Comparison of ENCODE assay signal across 9 mouse cellular contexts in the genomic region with DNA sequence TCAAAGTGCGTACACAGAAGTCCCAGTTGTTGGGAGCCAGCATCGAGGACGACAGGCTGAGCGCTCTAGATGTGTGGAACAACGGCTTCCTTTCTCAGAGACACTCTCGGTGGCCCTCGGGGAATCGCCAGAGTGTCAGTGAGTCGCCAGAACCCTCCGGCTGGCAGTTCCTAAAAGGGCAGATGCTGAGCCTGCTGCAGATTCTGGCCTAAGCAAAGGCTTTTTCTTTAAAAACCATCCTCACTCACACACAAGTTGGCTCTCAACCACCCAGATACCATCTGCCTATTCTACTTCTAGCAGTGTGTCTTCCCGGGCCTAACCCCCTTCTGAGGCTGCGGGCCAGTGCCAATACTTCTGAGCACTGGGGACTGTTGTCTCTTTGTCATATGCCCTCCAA. TPM values are rescaled to one million over a fixed set of nuclear protein-coding genes. Genes with fewer than 3 reads are reported as not detected.
A peak's percentile ranks its signal among the peaks of the same experiment; 100 is the strongest.
DNase-seq lines count a peak whose midpoint lies in the region; ATAC-seq lines count a peak whose summit lies in the region.
"Had no signal": no experiment of that assay in that cellular context is flagged by ENCODE, and none has a peak within 500 bp of the region (broad histone marks: within the 10 kb centered on the region; RNA-seq: fewer than 3 reads in every experiment).

No protein-coding gene starts in this region.

- peaks cover 16% of the 10 kb centered on the region for H3K36me3 ChIP-seq in forebrain, embryonic 14.5 days (ENCODE audit: control insufficient read depth, insufficient read depth, low read length)
- peaks cover 12% of the 10 kb centered on the region; the same call in 1 of the 2 replicates for H3K36me3 ChIP-seq in kidney, embryonic 16.5 days (ENCODE audit: insufficient read depth, low read length)

- H3K27ac ChIP-seq in forebrain, embryonic 14.5 days (ENCODE audit: low read depth, low read length), result peak overlapping the region; percentile 63; the same call in 1 of the 2 replicates
- H3K27ac ChIP-seq in kidney, embryonic 16.5 days (ENCODE audit: low read length), result no peak overlapping the region
- H3K27ac ChIP-seq: liver, embryonic 14.5 days had no signal

- no peak overlapping the region for H3K4me3 ChIP-seq in forebrain, embryonic 14.5 days (ENCODE audit: low read depth, low read length)
- no peak overlapping the region for H3K4me3 ChIP-seq in kidney, embryonic 16.5 days (ENCODE audit: low read length)

- no peaks in the 10 kb centered on the region for H3K9me3 ChIP-seq in forebrain, embryonic 14.5 days (replicated peaks; ENCODE audit: control insufficient read depth, low read length)
- no peaks in the 10 kb centered on the region for H3K9me3 ChIP-seq in kidney, embryonic 16.5 days (ENCODE audit: low read length)

- H3K27me3 ChIP-seq in forebrain, embryonic 14.5 days (replicated peaks; ENCODE audit: control insufficient read depth, insufficient read depth, low read length), result no peaks in the 10 kb centered on the region
- no peaks in the 10 kb centered on the region for H3K27me3 ChIP-seq in kidney, embryonic 16.5 days (ENCODE audit: insufficient read depth, low read length)

- peak; percentile 60 for ATAC-seq in frontal cortex, adult (ENCODE audit: low TSS enrichment)
- peak; percentile 28; the same call in 1 of the 2 replicates for ATAC-seq in forebrain, embryonic 14.5 days
- no peak for ATAC-seq in kidney, embryonic 16.5 days (ENCODE audit: low FRiP score, low TSS enrichment)

- 0 out of 2 replicates have a peak overlapping the region, but pooled peaks have one; percentile 17 for H3K9ac ChIP-seq in forebrain, embryonic 14.5 days (ENCODE audit: low read length)
- no peak overlapping the region for H3K9ac ChIP-seq in kidney, embryonic 16.5 days (replicated peaks; ENCODE audit: low read length)
- H3K9ac ChIP-seq: liver, embryonic 14.5 days had no signal

- DNase-seq in frontal cortex, postnatal 25 days (ENCODE audit: low spot score in 2 of 2), result no peak
- peak; percentile 55 for DNase-seq in forebrain, embryonic 14.5 days (ENCODE audit: low spot score)
- DNase-seq in layer of hippocampus, postnatal 14 days (ENCODE audit: low spot score in 2 of 2), result peak; percentile 65 to 75
- DNase-seq in right cerebral cortex, adult 2 months (ENCODE audit: low spot score in 2 of 2), result peak; percentile 47 to 57
- no peak for DNase-seq in kidney, postnatal 10 days
- DNase-seq in thymus, adult 18-20 months, result no peak

- H3K4me1 ChIP-seq in forebrain, embryonic 14.5 days (ENCODE audit: control insufficient read depth, insufficient read depth, low read length), result peaks cover 16% of the 10 kb centered on the region; the same call in 1 of the 2 replicates
- peaks cover 42% of the 10 kb centered on the region for H3K4me1 ChIP-seq in kidney, embryonic 16.5 days (ENCODE audit: insufficient read depth, low read length)

- H3K4me2 ChIP-seq in forebrain, embryonic 14.5 days (ENCODE audit: low read length), result no peak overlapping the region
- no peak overlapping the region for H3K4me2 ChIP-seq in kidney, embryonic 16.5 days (replicated peaks; ENCODE audit: low read depth, low read length)

- WGBS in forebrain, embryonic 14.5 days, result 53% methylated on average over 12 of the region's 12 CpGs
- 64% methylated on average over 12 of the region's 12 CpGs for WGBS in kidney, embryonic 16.5 days

RNA-seq across cellular contexts. Expression of a gene that starts 45.2 kb away (rescaled TPM):
- 54.1 and 58.1 TPM in 2 replicates for polyA plus RNA-seq in forebrain, embryonic 14.5 days (2014; fragmentation: Nextera tagmentation; extraction: Ambion mirVana)
- total RNA-seq in layer of hippocampus, postnatal 14 days (2021), result 10 to 100 TPM; 64.2 to 68.1 TPM
- polyA plus RNA-seq in kidney, embryonic 16.5 days (2015; fragmentation: Nextera tagmentation; extraction: Ambion mirVana), result 67.7 and 72.3 TPM in 2 replicates

Comparison
In these comparisons a context has a peak if more than half of its experiments do, and no peak if none do; other contexts are left out.
1. DNase-seq: peak in forebrain, embryonic 14.5 days (single experiment), layer of hippocampus, postnatal 14 days (2 of 2) and right cerebral cortex, adult 2 months (2 of 2); none in frontal cortex, postnatal 25 days (0 of 2), kidney, postnatal 10 days (single experiment) and thymus, adult 18-20 months (0 of 2).